Mouse (Mus musculus): ENCODE data around the gene Gm11437. TPM values are rescaled to one million over a fixed set of nuclear protein-coding genes. Genes with fewer than 3 reads are reported as not detected.

Gene Gm11437
- total RNA-seq, 1 experiment, result not detected

DNA sequence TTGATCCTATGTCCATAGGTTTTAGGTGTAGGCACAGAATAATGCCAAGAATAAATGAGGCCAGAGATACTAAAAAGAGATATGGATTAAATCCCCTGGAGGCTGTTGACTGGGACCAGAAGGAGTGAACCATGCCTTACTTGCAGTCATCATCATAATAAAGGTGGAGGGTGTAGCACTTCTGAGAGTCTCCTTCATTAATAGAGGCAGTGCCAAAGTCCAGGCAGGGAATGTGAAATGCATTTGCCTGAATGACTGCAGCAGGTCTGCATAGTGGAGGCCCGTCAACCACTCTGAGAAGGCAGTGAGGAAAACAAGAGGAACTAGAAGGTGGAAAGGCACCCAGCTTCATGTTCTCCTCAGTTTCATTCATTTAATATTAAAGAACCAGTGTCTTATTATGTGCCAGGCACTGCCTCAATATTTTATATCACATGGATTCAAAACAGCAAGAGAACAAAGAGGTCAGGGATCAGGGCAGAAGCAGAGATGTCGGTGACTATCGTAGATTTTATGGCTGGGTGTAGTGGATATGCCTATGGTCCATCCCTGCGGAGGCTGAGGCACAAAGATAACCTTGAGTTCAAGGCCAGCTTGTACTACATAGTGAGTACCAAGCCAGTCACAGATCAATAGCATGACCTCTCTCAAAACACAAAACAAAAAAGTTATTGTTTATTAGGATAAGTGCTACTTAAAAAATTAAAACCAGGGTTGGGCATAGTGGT is 10.6 kb downstream of the Gm11437 start:
- Histone ChIP-seq H3K4me3 (ENCODE audit: insufficient read depth in 1 of 2, low read depth in 1 of 2, low read length in 2 of 2, poor library complexity in 1 of 2, severe bottlenecking in 1 of 2) (no peak overlapping the region), H3K36me3 (ENCODE audit: control insufficient read depth, insufficient read depth, low read length, poor library complexity, severe bottlenecking) (no peaks in the 10 kb centered on the region), H3K4me1 (ENCODE audit: control insufficient read depth in 2 of 2, insufficient read depth in 2 of 2, low read length in 2 of 2, poor library complexity in 1 of 2) (no peaks in the 10 kb centered on the region), H3K9me3 (ENCODE audit: control insufficient read depth, insufficient read depth, low read depth, low read length) (no peaks in the 10 kb centered on the region), H3K9ac (ENCODE audit: insufficient read depth, low read depth, low read length, poor library complexity, severe bottlenecking) (no peak overlapping the region), H3K27ac (ENCODE audit: insufficient read depth, low read depth, low read length, poor library complexity, severe bottlenecking) (no peak overlapping the region)
- DNase-seq (ENCODE audit: low read depth, low spot score), result no peak
- TF ChIP-seq ZC3H11A (IDR thresholded peaks at IDR 0.05; ENCODE audit: borderline replicate concordance, low read depth, low read length) (no peak), HCFC1 (IDR thresholded peaks at IDR 0.05; ENCODE audit: borderline replicate concordance, insufficient read depth, low read length) (no peak), MAFK (IDR thresholded peaks at IDR 0.05; ENCODE audit: insufficient read depth, low read depth, low read length) (no peak), ZNF384 (IDR thresholded peaks at IDR 0.05; ENCODE audit: low read depth, low read length) (no peak), CHD2 (IDR thresholded peaks at IDR 0.05; ENCODE audit: low read depth, low read length) (no peak)
- in situ Hi-C loops (cut with MboI; ENCODE audit: low sequenced_read_pairs in 2 of 2, unreplicated experiment in 2 of 2), result no loop called here

DNA sequence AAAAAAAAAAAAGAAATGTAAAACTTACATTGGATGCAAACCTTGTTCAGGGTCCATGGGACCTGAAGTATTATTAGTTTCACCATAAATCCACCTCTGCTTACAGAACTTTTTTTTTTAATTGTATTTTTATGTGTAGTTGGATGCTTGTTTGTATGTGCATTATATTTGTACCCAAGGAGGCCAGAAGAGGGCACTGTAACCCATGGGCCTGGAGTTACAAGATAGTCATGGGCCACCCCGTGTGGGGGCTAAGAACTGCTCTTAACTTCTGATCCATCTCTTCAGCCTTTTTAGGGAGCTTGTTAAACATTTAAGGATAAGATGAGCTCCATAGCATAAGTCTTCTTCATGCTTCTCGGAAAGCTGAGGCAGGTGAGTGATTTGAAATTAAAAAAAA is 16.4 kb downstream of the Gm11437 start:
- TF ChIP-seq MAFK (IDR thresholded peaks at IDR 0.05; ENCODE audit: insufficient read depth, low read depth, low read length) (no peak), ZNF384 (IDR thresholded peaks at IDR 0.05; ENCODE audit: low read depth, low read length) (peak; percentile 33; the same call in 1 of the 2 replicates)
- Histone ChIP-seq H3K36me3 (ENCODE audit: control insufficient read depth, insufficient read depth, low read length, poor library complexity, severe bottlenecking) (no peaks in the 10 kb centered on the region), H3K9ac (ENCODE audit: insufficient read depth, low read depth, low read length, poor library complexity, severe bottlenecking) (no peak overlapping the region), H3K9me3 (ENCODE audit: control insufficient read depth, insufficient read depth, low read depth, low read length) (no peaks in the 10 kb centered on the region), H3K27ac (ENCODE audit: insufficient read depth, low read depth, low read length, poor library complexity, severe bottlenecking) (no peak overlapping the region), H3K4me1 (ENCODE audit: control insufficient read depth in 2 of 2, insufficient read depth in 2 of 2, low read length in 2 of 2, poor library complexity in 1 of 2) (no peaks in the 10 kb centered on the region), H3K4me3 (ENCODE audit: insufficient read depth in 1 of 2, low read depth in 1 of 2, low read length in 2 of 2, poor library complexity in 1 of 2, severe bottlenecking in 1 of 2) (no peak overlapping the region)
- in situ Hi-C loops (cut with MboI; ENCODE audit: low sequenced_read_pairs in 2 of 2, unreplicated experiment in 2 of 2), result no loop called here
- no peak for DNase-seq (ENCODE audit: low read depth, low spot score)

DNA sequence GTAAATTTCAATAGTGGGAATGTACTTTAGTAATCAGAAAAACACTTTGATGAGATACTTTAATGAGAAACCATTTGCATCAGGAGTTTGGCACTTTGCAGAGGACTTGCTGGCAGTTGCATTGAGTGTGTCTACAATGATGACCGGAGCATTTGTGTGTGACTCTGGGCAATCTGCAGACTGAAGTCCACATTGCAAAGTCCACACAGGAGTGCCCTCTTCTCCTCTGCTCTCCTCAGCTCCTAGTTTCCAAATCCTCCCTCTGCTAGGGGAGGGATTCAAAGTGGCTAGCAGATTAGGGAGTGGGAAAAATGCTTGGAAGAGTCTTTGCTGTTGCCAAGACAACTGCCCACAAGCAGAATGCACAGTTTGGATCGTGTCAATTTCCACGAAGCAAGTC is 21.2 kb downstream of the Gm11437 start:
- no peak for DNase-seq (ENCODE audit: low read depth, low spot score)
- in situ Hi-C loops (cut with MboI; ENCODE audit: low sequenced_read_pairs in 2 of 2, unreplicated experiment in 2 of 2), result no loop called here
- no peak overlapping the region for H3K27ac ChIP-seq (ENCODE audit: insufficient read depth, low read depth, low read length, poor library complexity, severe bottlenecking)
- H3K4me3 ChIP-seq (ENCODE audit: insufficient read depth in 1 of 2, low read depth in 1 of 2, low read length in 2 of 2, poor library complexity in 1 of 2, severe bottlenecking in 1 of 2), result no peak overlapping the region
- TF ChIP-seq MAFK (IDR thresholded peaks at IDR 0.05; ENCODE audit: insufficient read depth, low read depth, low read length) (no peak), HCFC1 (IDR thresholded peaks at IDR 0.05; ENCODE audit: borderline replicate concordance, insufficient read depth, low read length) (no peak), ZC3H11A (IDR thresholded peaks at IDR 0.05; ENCODE audit: borderline replicate concordance, low read depth, low read length) (no peak), ZNF384 (IDR thresholded peaks at IDR 0.05; ENCODE audit: low read depth, low read length) (no peak), CHD2 (IDR thresholded peaks at IDR 0.05; ENCODE audit: low read depth, low read length) (no peak)
- no peak overlapping the region for H3K9ac ChIP-seq (ENCODE audit: insufficient read depth, low read depth, low read length, poor library complexity, severe bottlenecking)
- H3K4me1 ChIP-seq (ENCODE audit: control insufficient read depth in 2 of 2, insufficient read depth in 2 of 2, low read length in 2 of 2, poor library complexity in 1 of 2), result no peaks in the 10 kb centered on the region
- H3K36me3 ChIP-seq (ENCODE audit: control insufficient read depth, insufficient read depth, low read length, poor library complexity, severe bottlenecking), result no peaks in the 10 kb centered on the region
- H3K9me3 ChIP-seq (ENCODE audit: control insufficient read depth, insufficient read depth, low read depth, low read length), result no peaks in the 10 kb centered on the region

DNA sequence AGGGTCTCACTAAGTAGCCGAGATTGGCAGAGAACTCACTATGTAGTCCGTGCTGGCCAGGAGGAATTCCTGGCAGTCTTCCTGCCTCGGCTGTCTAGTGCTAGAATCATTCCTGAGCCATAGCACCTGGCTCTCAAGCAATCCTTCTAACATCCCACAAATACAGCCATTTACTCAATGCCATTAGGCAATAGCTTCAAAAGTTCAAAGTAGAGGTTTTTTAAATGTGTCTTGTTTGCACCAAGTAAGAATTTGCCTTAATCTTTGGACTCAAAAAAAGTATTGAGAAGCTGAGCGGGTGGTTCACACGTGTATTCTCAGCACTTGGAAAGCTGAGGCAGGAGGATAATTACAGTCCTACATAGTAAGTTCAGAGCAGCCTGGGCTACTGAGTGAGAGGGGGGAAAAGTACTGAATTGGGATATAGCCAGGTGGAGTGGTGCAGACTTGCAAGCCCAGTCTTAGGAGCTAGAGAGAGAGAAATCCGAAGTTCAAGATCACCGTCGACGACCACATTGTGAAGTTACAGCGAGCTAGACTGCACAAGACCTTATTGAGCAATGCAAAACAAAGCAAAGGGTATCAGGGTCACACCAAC is 22.0 kb downstream of the Gm11437 start:
- no peaks in the 10 kb centered on the region for H3K4me1 ChIP-seq (ENCODE audit: control insufficient read depth in 2 of 2, insufficient read depth in 2 of 2, low read length in 2 of 2, poor library complexity in 1 of 2)
- DNase-seq (ENCODE audit: low read depth, low spot score), result no peak
- no peaks in the 10 kb centered on the region for H3K9me3 ChIP-seq (ENCODE audit: control insufficient read depth, insufficient read depth, low read depth, low read length)
- in situ Hi-C loops (cut with MboI; ENCODE audit: low sequenced_read_pairs in 2 of 2, unreplicated experiment in 2 of 2), result no loop called here
- H3K27ac ChIP-seq (ENCODE audit: insufficient read depth, low read depth, low read length, poor library complexity, severe bottlenecking), result no peak overlapping the region
- H3K36me3 ChIP-seq (ENCODE audit: control insufficient read depth, insufficient read depth, low read length, poor library complexity, severe bottlenecking), result no peaks in the 10 kb centered on the region
- H3K4me3 ChIP-seq (ENCODE audit: insufficient read depth in 1 of 2, low read depth in 1 of 2, low read length in 2 of 2, poor library complexity in 1 of 2, severe bottlenecking in 1 of 2), result no peak overlapping the region
- TF ChIP-seq ZNF384 (IDR thresholded peaks at IDR 0.05; ENCODE audit: low read depth, low read length) (no peak), CHD2 (IDR thresholded peaks at IDR 0.05; ENCODE audit: low read depth, low read length) (no peak), HCFC1 (IDR thresholded peaks at IDR 0.05; ENCODE audit: borderline replicate concordance, insufficient read depth, low read length) (no peak), MAFK (IDR thresholded peaks at IDR 0.05; ENCODE audit: insufficient read depth, low read depth, low read length) (no peak), ZC3H11A (IDR thresholded peaks at IDR 0.05; ENCODE audit: borderline replicate concordance, low read depth, low read length) (no peak)
- no peak overlapping the region for H3K9ac ChIP-seq (ENCODE audit: insufficient read depth, low read depth, low read length, poor library complexity, severe bottlenecking)

Data from ES-E14 (cell line).